Mouse (Mus musculus) liver, postnatal 0 days (tissue): ENCODE data around the gene Zfp280d.

Experiments used
- CTCF ChIP-seq: sonication (generic); IDR thresholded peaks from 2 replicates; pipeline ENCODE4 v1.5.1; 2016; ENCODE audit warnings: antibody characterized with exemption, low read depth
- EP300 ChIP-seq: IDR thresholded peaks from 2 replicates; pipeline ENCODE4 v1.6.1; 2016; ENCODE audit warnings: antibody characterized with exemption, low read depth, mild to moderate bottlenecking

GRCm38 (mm10) chr9:72403421-72403820 is 128.8 kb downstream of the Zfp280d start:
- TF ChIP-seq CTCF (no peak), EP300 (no peak)
